Comparison of ENCODE assay signal across 17 mouse cellular contexts in genomic region chr3:145623047-145623446, GRCm38 (mm10). TPM values are rescaled to one million over a fixed set of nuclear protein-coding genes. Genes with fewer than 3 reads are reported as not detected.
DNase-seq lines count a peak whose midpoint lies in the region; ATAC-seq and TF ChIP-seq lines count a peak whose summit lies in the region.
"Had no signal": no experiment of that assay in that cellular context is flagged by ENCODE, and none has a peak within 500 bp of the region (broad histone marks: within the 10 kb centered on the region; RNA-seq: fewer than 3 reads in every experiment).

No protein-coding gene starts in this region.

- DNase-seq in heart, postnatal 0 days (ENCODE audit: low spot score) = no peak
- no peak for DNase-seq in heart, postnatal 36 days
- no peak for DNase-seq in midbrain, embryonic 10.5 days (ENCODE audit: low spot score)
- no peak for DNase-seq in thymus, adult 2 months
- DNase-seq in left cerebral cortex, postnatal 36 days (ENCODE audit: low spot score in 2 of 2) = no peak
- DNase-seq: B cell, adult 2 months; cerebellum, adult 18-20 months; heart, adult 2 months; kidney, postnatal 10 days; liver, postnatal 0 days; right cerebral cortex, postnatal 4 days had no signal

- 0 out of 2 replicates have a peak, but pooled peaks have one; percentile 4 for ATAC-seq in heart, postnatal 0 days (ENCODE audit: insufficient read depth, low read depth)
- ATAC-seq in midbrain, embryonic 15.5 days (replicated peaks) = 0 out of 2 replicates have a peak, but pooled peaks have one; percentile 19
- ATAC-seq in hindbrain, embryonic 15.5 days (ENCODE audit: low FRiP score, low read depth) = peak; percentile 78
- peak; percentile 55; the same call in 1 of the 2 replicates for ATAC-seq in neural tube, embryonic 13.5 days (ENCODE audit: low read depth)
- ATAC-seq: liver, postnatal 0 days had no signal

- intact Hi-C loops in heart, postnatal 36 days (cut with DNase I) = no loop called here
- intact Hi-C loops in left cerebral cortex, postnatal 36 days (cut with DNase I) = no loop called here

- H3K4me3 ChIP-seq in heart, postnatal 0 days (ENCODE audit: low read depth, low read length) = no peak overlapping the region
- no peak overlapping the region for H3K4me3 ChIP-seq in midbrain, embryonic 15.5 days
- no peak overlapping the region for H3K4me3 ChIP-seq in midbrain, embryonic 10.5 days
- no peak overlapping the region for H3K4me3 ChIP-seq in hindbrain, embryonic 15.5 days
- no peak overlapping the region for H3K4me3 ChIP-seq in neural tube, embryonic 13.5 days
- H3K4me3 ChIP-seq in thymus, adult 2 months (ENCODE audit: control insufficient read depth, insufficient read depth, low read length) = no peak overlapping the region
- H3K4me3 ChIP-seq: embryonic facial prominence, embryonic 15.5 days; forebrain, embryonic 12.5 days; heart, adult 2 months; limb, embryonic 15.5 days had no signal

- TF ChIP-seq CTCF in heart, postnatal 0 days (IDR thresholded peaks at IDR 0.05; ENCODE audit: low read depth) = no peak
- no peak for TF ChIP-seq CTCF in thymus, adult 2 months (IDR thresholded peaks at IDR 0.05; ENCODE audit: borderline replicate concordance, control insufficient read depth, extremely low read depth, insufficient read depth, low read length, poor library complexity)

- TF ChIP-seq EP300 in heart, postnatal 0 days (IDR thresholded peaks at IDR 0.05; ENCODE audit: low read depth) = no peak

- 77% methylated on average over 12 of the region's 12 CpGs for WGBS in heart, postnatal 0 days
- WGBS in midbrain, embryonic 15.5 days = 74% methylated on average over 12 of the region's 12 CpGs
- WGBS in midbrain, embryonic 10.5 days = 86% methylated on average over 12 of the region's 12 CpGs
- 42% methylated on average over 12 of the region's 12 CpGs for WGBS in hindbrain, embryonic 15.5 days
- WGBS in neural tube, embryonic 13.5 days = 45% methylated on average over 12 of the region's 12 CpGs
- WGBS in thymus, adult 2 months = 90% methylated on average over 12 of the region's 12 CpGs

- no peaks in the 10 kb centered on the region for H3K27me3 ChIP-seq in heart, postnatal 0 days (ENCODE audit: control insufficient read depth, insufficient read depth, low read length)
- H3K27me3 ChIP-seq in midbrain, embryonic 15.5 days (replicated peaks) = no peaks in the 10 kb centered on the region
- H3K27me3 ChIP-seq in midbrain, embryonic 10.5 days (ENCODE audit: low read depth, poor library complexity, severe bottlenecking) = no peaks in the 10 kb centered on the region
- no peaks in the 10 kb centered on the region for H3K27me3 ChIP-seq in hindbrain, embryonic 15.5 days
- no peaks in the 10 kb centered on the region for H3K27me3 ChIP-seq in neural tube, embryonic 13.5 days
- no peaks in the 10 kb centered on the region; the same call in 1 of the 2 replicates for H3K27me3 ChIP-seq in thymus, adult 2 months (ENCODE audit: control insufficient read depth, insufficient read depth, low read length)
- H3K27me3 ChIP-seq: embryonic facial prominence, embryonic 15.5 days; forebrain, embryonic 12.5 days; limb, embryonic 15.5 days had no signal

- no peak overlapping the region for H3K4me2 ChIP-seq in heart, postnatal 0 days (ENCODE audit: low read depth, low read length)
- no peak overlapping the region for H3K4me2 ChIP-seq in midbrain, embryonic 15.5 days
- no peak overlapping the region for H3K4me2 ChIP-seq in hindbrain, embryonic 15.5 days
- no peak overlapping the region for H3K4me2 ChIP-seq in neural tube, embryonic 13.5 days
- H3K4me2 ChIP-seq: embryonic facial prominence, embryonic 15.5 days; forebrain, embryonic 12.5 days; limb, embryonic 15.5 days had no signal

- no peak overlapping the region for H3K27ac ChIP-seq in heart, postnatal 0 days (ENCODE audit: low read depth)
- no peak overlapping the region for H3K27ac ChIP-seq in midbrain, embryonic 15.5 days
- H3K27ac ChIP-seq in midbrain, embryonic 10.5 days (replicated peaks) = no peak overlapping the region
- no peak overlapping the region for H3K27ac ChIP-seq in hindbrain, embryonic 15.5 days (replicated peaks)
- H3K27ac ChIP-seq in neural tube, embryonic 13.5 days (replicated peaks) = no peak overlapping the region
- no peak overlapping the region for H3K27ac ChIP-seq in thymus, adult 2 months (ENCODE audit: control insufficient read depth, insufficient read depth, low read length)
- H3K27ac ChIP-seq: embryonic facial prominence, embryonic 15.5 days; forebrain, embryonic 12.5 days; heart, adult 2 months; limb, embryonic 15.5 days had no signal

- no peaks in the 10 kb centered on the region for H3K36me3 ChIP-seq in heart, postnatal 0 days (replicated peaks; ENCODE audit: control insufficient read depth, insufficient read depth, low read length)
- no peaks in the 10 kb centered on the region for H3K36me3 ChIP-seq in midbrain, embryonic 15.5 days (replicated peaks)
- H3K36me3 ChIP-seq in midbrain, embryonic 10.5 days = no peaks in the 10 kb centered on the region
- no peaks in the 10 kb centered on the region for H3K36me3 ChIP-seq in hindbrain, embryonic 15.5 days
- H3K36me3 ChIP-seq in neural tube, embryonic 13.5 days = no peaks in the 10 kb centered on the region
- no peaks in the 10 kb centered on the region for H3K36me3 ChIP-seq in thymus, adult 2 months (ENCODE audit: control insufficient read depth, insufficient read depth, low read length)
- H3K36me3 ChIP-seq: embryonic facial prominence, embryonic 15.5 days; forebrain, embryonic 12.5 days; limb, embryonic 15.5 days had no signal

- H3K9ac ChIP-seq in heart, postnatal 0 days (replicated peaks; ENCODE audit: low read depth, low read length) = no peak overlapping the region
- no peak overlapping the region for H3K9ac ChIP-seq in midbrain, embryonic 15.5 days
- H3K9ac ChIP-seq in hindbrain, embryonic 15.5 days = no peak overlapping the region
- H3K9ac ChIP-seq in neural tube, embryonic 13.5 days = no peak overlapping the region
- H3K9ac ChIP-seq: embryonic facial prominence, embryonic 15.5 days; forebrain, embryonic 12.5 days; limb, embryonic 15.5 days; liver, postnatal 0 days had no signal

- no peaks in the 10 kb centered on the region for H3K9me3 ChIP-seq in heart, postnatal 0 days (replicated peaks; ENCODE audit: control insufficient read depth, low read length)
- no peaks in the 10 kb centered on the region for H3K9me3 ChIP-seq in midbrain, embryonic 15.5 days
- no peaks in the 10 kb centered on the region for H3K9me3 ChIP-seq in midbrain, embryonic 10.5 days (replicated peaks)
- H3K9me3 ChIP-seq in hindbrain, embryonic 15.5 days = no peaks in the 10 kb centered on the region
- no peaks in the 10 kb centered on the region for H3K9me3 ChIP-seq in neural tube, embryonic 13.5 days
- H3K9me3 ChIP-seq: embryonic facial prominence, embryonic 15.5 days; forebrain, embryonic 12.5 days; limb, embryonic 15.5 days had no signal

- TF ChIP-seq POLR2A in thymus, adult 2 months (IDR thresholded peaks at IDR 0.05; ENCODE audit: control insufficient read depth, extremely low read depth, insufficient read depth, low read length, poor library complexity) = no peak

- no peaks in the 10 kb centered on the region for H3K4me1 ChIP-seq in heart, postnatal 0 days (ENCODE audit: control insufficient read depth, insufficient read depth)
- no peaks in the 10 kb centered on the region for H3K4me1 ChIP-seq in midbrain, embryonic 15.5 days
- H3K4me1 ChIP-seq in midbrain, embryonic 10.5 days = no peaks in the 10 kb centered on the region
- 0 out of 2 replicates have a peak, but pooled peaks cover 9% of the 10 kb centered on the region for H3K4me1 ChIP-seq in hindbrain, embryonic 15.5 days (replicated peaks)
- peaks cover 11% of the 10 kb centered on the region; the same call in 1 of the 2 replicates for H3K4me1 ChIP-seq in neural tube, embryonic 13.5 days (replicated peaks)
- no peaks in the 10 kb centered on the region for H3K4me1 ChIP-seq in thymus, adult 2 months (replicated peaks; ENCODE audit: control insufficient read depth, insufficient read depth, low read length)
- H3K4me1 ChIP-seq: limb, embryonic 15.5 days had no signal

RNA-seq across cellular contexts. Expression of gene Ccn1, which starts 26.7 kb away (rescaled TPM):
- total RNA-seq in heart, postnatal 0 days (2014; rRNA removed; ENCODE audit: low replicate concordance) = 91.1 and 92.3 TPM in 2 replicates
- polyA plus RNA-seq in heart, postnatal 0 days (2015; fragmentation: Nextera tagmentation; extraction: Ambion mirVana) = 31.3 and 34.0 TPM in 2 replicates
- total RNA-seq in heart, postnatal 36 days (2021) = 10 to 100 TPM; 55.0 to 68.6 TPM
- polyA plus RNA-seq in midbrain, embryonic 15.5 days (2015; fragmentation: Nextera tagmentation; extraction: Ambion mirVana) = 8.3 and 9.1 TPM in 2 replicates
- 32.5 and 36.2 TPM in 2 replicates for polyA plus RNA-seq in midbrain, embryonic 10.5 days (2016; fragmentation: Nextera tagmentation; extraction: Ambion mirVana)
- 6.9 and 7.1 TPM in 2 replicates for polyA plus RNA-seq in hindbrain, embryonic 15.5 days (2015; fragmentation: Nextera tagmentation; extraction: Ambion mirVana)
- 11.3 and 13.7 TPM in 2 replicates for polyA plus RNA-seq in neural tube, embryonic 13.5 days (2015; fragmentation: Nextera tagmentation; extraction: Ambion mirVana)
- 5.8 and 8.1 TPM in 2 replicates for polyA plus RNA-seq in thymus, adult 2 months (2012; rRNA removed)
- 10 to 100 TPM in 1 of 2 experiments, 1 to 10 TPM in 1; 3.1 to 19.7 TPM for total RNA-seq in left cerebral cortex, postnatal 36 days (2021)

RNA-seq across cellular contexts. Expression of gene Znhit6, which starts 47.0 kb away (rescaled TPM):
- 0.15 and 8.4 TPM in 2 replicates for total RNA-seq in heart, postnatal 0 days (2014; rRNA removed; ENCODE audit: low replicate concordance)
- 15.7 and 17.5 TPM in 2 replicates for polyA plus RNA-seq in heart, postnatal 0 days (2015; fragmentation: Nextera tagmentation; extraction: Ambion mirVana)
- total RNA-seq in heart, postnatal 36 days (2021) = 10 to 100 TPM; 11.8 to 13.3 TPM
- polyA plus RNA-seq in midbrain, embryonic 15.5 days (2015; fragmentation: Nextera tagmentation; extraction: Ambion mirVana) = 34.5 and 38.0 TPM in 2 replicates
- polyA plus RNA-seq in midbrain, embryonic 10.5 days (2016; fragmentation: Nextera tagmentation; extraction: Ambion mirVana) = 42.1 and 46.4 TPM in 2 replicates
- polyA plus RNA-seq in hindbrain, embryonic 15.5 days (2015; fragmentation: Nextera tagmentation; extraction: Ambion mirVana) = 35.8 and 37.5 TPM in 2 replicates
- polyA plus RNA-seq in neural tube, embryonic 13.5 days (2015; fragmentation: Nextera tagmentation; extraction: Ambion mirVana) = 34.8 and 36.6 TPM in 2 replicates
- 2.5 and 3.5 TPM in 2 replicates for polyA plus RNA-seq in thymus, adult 2 months (2012; rRNA removed)
- 10 to 100 TPM; 13.8 to 17.4 TPM for total RNA-seq in left cerebral cortex, postnatal 36 days (2021)

Comparison
In these comparisons a context has a peak if more than half of its experiments do, and no peak if none do; other contexts are left out.
1. ATAC-seq: peak in every context shown above with its lines; median percentile 78 in hindbrain, embryonic 15.5 days; 55 in neural tube, embryonic 13.5 days; 19 in midbrain, embryonic 15.5 days; 4 in heart, postnatal 0 days.